In genomic region chr1:75487040-75487404, GRCm38 (mm10) we compare ENCODE assay signal across 8 mouse cellular contexts. TPM values are rescaled to one million over a fixed set of nuclear protein-coding genes. Genes with fewer than 3 reads are reported as not detected.
DNase-seq lines count a peak whose midpoint lies in the region; ATAC-seq and TF ChIP-seq lines count a peak whose summit lies in the region.

No protein-coding gene starts in this region.

- H3K9me3 ChIP-seq in heart, embryonic 12.5 days (replicated peaks): no peaks in the 10 kb centered on the region
- H3K9me3 ChIP-seq in CH12.LX (replicated peaks; ENCODE audit: low read length): no peaks in the 10 kb centered on the region
- no peaks in the 10 kb centered on the region for H3K9me3 ChIP-seq in forebrain, embryonic 13.5 days (replicated peaks)
- H3K9me3 ChIP-seq in liver, embryonic 15.5 days (replicated peaks): no peaks in the 10 kb centered on the region

- TF ChIP-seq RAD21 in CH12.LX (IDR thresholded peaks at IDR 0.05; ENCODE audit: low read depth, low read length): no peak

- peak overlapping the region; percentile 47; the same call in 1 of the 2 replicates for H3K9ac ChIP-seq in heart, embryonic 12.5 days
- H3K9ac ChIP-seq in CH12.LX (ENCODE audit: insufficient read depth, low read depth): no peak overlapping the region; the same call in none of the 2 replicates
- H3K9ac ChIP-seq in forebrain, embryonic 13.5 days: peak overlapping the region; percentile 60
- no peak overlapping the region; the same call in 1 of the 2 replicates for H3K9ac ChIP-seq in liver, embryonic 15.5 days

- in situ Hi-C loops in CH12.LX (cut with MboI; ENCODE audit: low pct_ligation_motif_present, low pct_unique_long_range_greater_than_20kb, low sequenced_read_pairs): no loop called here

- dilution Hi-C loops in CH12.LX (cut with MboI; ENCODE audit: extremely low pct_ligation_motif_present, extremely low pct_unique_long_range_greater_than_20kb, low sequenced_read_pairs): no loop called here

- H3K27me3 ChIP-seq in heart, embryonic 12.5 days (replicated peaks): peaks cover 75% of the 10 kb centered on the region
- peaks cover 62% of the 10 kb centered on the region for H3K27me3 ChIP-seq in CH12.LX (replicated peaks)
- H3K27me3 ChIP-seq in forebrain, embryonic 13.5 days: peaks cover 79% of the 10 kb centered on the region
- peaks cover 82% of the 10 kb centered on the region for H3K27me3 ChIP-seq in liver, embryonic 15.5 days

- peak overlapping the region; percentile 49 for H3K4me3 ChIP-seq in heart, embryonic 12.5 days
- H3K4me3 ChIP-seq in CH12.LX (replicated peaks in 1 of 3; ENCODE audit: low read depth in 2 of 3, low read length in 2 of 3, poor library complexity in 1 of 3): peak overlapping the region; percentile 37 to 72 (median 53)
- H3K4me3 ChIP-seq in forebrain, embryonic 13.5 days: peak overlapping the region; percentile 48
- peak overlapping the region; percentile 50 for H3K4me3 ChIP-seq in liver, embryonic 15.5 days (replicated peaks)

- no peak for TF ChIP-seq EP300 in CH12.LX (IDR thresholded peaks at IDR 0.05; ENCODE audit: low read length)

- DNase-seq in heart, adult 8-10 months (ENCODE audit: low spot score): no peak
- DNase-seq in CH12.LX (ENCODE audit: extremely low read depth): no peak
- DNase-seq in embryo, embryonic 9.5 days (ENCODE audit: extremely low spot score): no peak
- DNase-seq in T-cell, adult 2 months (ENCODE audit: low spot score): no peak
- no peak for DNase-seq in adrenal gland, adult (ENCODE audit: inconsistent age in 2 of 2, low spot score in 1 of 2)

- peak overlapping the region; percentile 78 for H3K4me2 ChIP-seq in heart, embryonic 12.5 days
- H3K4me2 ChIP-seq in CH12.LX (ENCODE audit: insufficient read depth, low read depth, poor library complexity, severe bottlenecking): peak overlapping the region; percentile 93
- H3K4me2 ChIP-seq in forebrain, embryonic 13.5 days: peak overlapping the region; percentile 88
- peak overlapping the region; percentile 65 for H3K4me2 ChIP-seq in liver, embryonic 15.5 days

- no peak for TF ChIP-seq CTCF in CH12.LX (conservative IDR thresholded peaks at IDR 0.05 in 1 of 2, IDR thresholded peaks at IDR 0.05 in 1 of 2; ENCODE audit: low read depth in 2 of 2, low read length in 2 of 2)

- ATAC-seq in heart, embryonic 12.5 days (ENCODE audit: insufficient number of reproducible peaks, low FRiP score): no peak
- peak; percentile 44; the same call in 1 of the 2 replicates for ATAC-seq in forebrain, embryonic 13.5 days
- no peak for ATAC-seq in liver, embryonic 15.5 days (ENCODE audit: insufficient read depth)

- H3K79me2 ChIP-seq in CH12.LX (replicated peaks; ENCODE audit: control insufficient read depth, extremely low read depth, insufficient read depth, poor library complexity, severe bottlenecking): no peaks in the 10 kb centered on the region

- H3K36me3 ChIP-seq in heart, embryonic 12.5 days: peaks cover 58% of the 10 kb centered on the region
- peaks cover 0 to 1% of the 10 kb centered on the region in 2 experiments for H3K36me3 ChIP-seq in CH12.LX (replicated peaks in 1 of 2; ENCODE audit: control insufficient read depth in 1 of 2, insufficient read depth in 1 of 2, low read length in 1 of 2)
- H3K36me3 ChIP-seq in forebrain, embryonic 13.5 days (ENCODE audit: poor library complexity, severe bottlenecking): peaks cover 46% of the 10 kb centered on the region
- H3K36me3 ChIP-seq in liver, embryonic 15.5 days (replicated peaks): 0 out of 2 replicates have a peak, but pooled peaks cover 3% of the 10 kb centered on the region

- peaks cover 17% of the 10 kb centered on the region for H3K4me1 ChIP-seq in heart, embryonic 12.5 days (replicated peaks)
- peaks cover 14 to 17% of the 10 kb centered on the region in 2 experiments for H3K4me1 ChIP-seq in CH12.LX (ENCODE audit: control insufficient read depth in 1 of 2, insufficient read depth in 2 of 2)
- H3K4me1 ChIP-seq in forebrain, embryonic 13.5 days: peaks cover 19% of the 10 kb centered on the region
- H3K4me1 ChIP-seq in liver, embryonic 15.5 days (replicated peaks): peaks cover 11% of the 10 kb centered on the region; the same call in 1 of the 2 replicates

- 7% methylated on average over 13 of the region's 13 CpGs for WGBS in heart, embryonic 12.5 days
- WGBS in forebrain, embryonic 13.5 days: under 1% methylated on average over 13 of the region's 13 CpGs
- 4% methylated on average over 13 of the region's 13 CpGs for WGBS in liver, embryonic 15.5 days (ENCODE audit: insufficient replicate concordance)

- no peak overlapping the region for H3K27ac ChIP-seq in heart, embryonic 12.5 days (ENCODE audit: poor library complexity, severe bottlenecking)
- H3K27ac ChIP-seq in CH12.LX (ENCODE audit: insufficient read depth, low read depth): no peak overlapping the region
- no peak overlapping the region for H3K27ac ChIP-seq in forebrain, embryonic 13.5 days
- H3K27ac ChIP-seq in liver, embryonic 15.5 days (replicated peaks): no peak overlapping the region

- no peak for TF ChIP-seq POLR2A in CH12.LX (IDR thresholded peaks at IDR 0.05; ENCODE audit: low read depth, low read length)

TF ChIP-seq in CH12.LX, 34 proteins besides CTCF, POLR2A, EP300 and RAD21:
- TF ChIP-seq IRF4 (IDR thresholded peaks at IDR 0.05; ENCODE audit: low read depth, low read length) (no peak), CHD2 (IDR thresholded peaks at IDR 0.05; ENCODE audit: low read length) (0 out of 2 replicates have a peak, but pooled peaks have one; percentile 30), UBTF (IDR thresholded peaks at IDR 0.05; ENCODE audit: low read depth, low read length) (0 out of 2 replicates have a peak, but pooled peaks have one; percentile 26)

RNA-seq across cellular contexts. Expression of gene Tmem198, which starts 7.7 kb away (rescaled TPM):
- 0.41 and 0.49 TPM in 2 replicates for polyA plus RNA-seq in heart, embryonic 12.5 days (2016; fragmentation: Nextera tagmentation; extraction: Ambion mirVana)
- under 1 TPM; 0.31 to 0.75 (median 0.42) TPM for total RNA-seq in heart, adult 8-10 months (2022)
- total RNA-seq in CH12.LX (2012; rRNA removed) (1.1 and 1.4 TPM in 2 replicates), CH12.LX (2014; rRNA removed) (0.51 and 0.81 TPM in 2 replicates)
- polyA plus RNA-seq in CH12.LX (2012; ENCODE audit: insufficient read length, low read depth): 0.80 and 0.90 TPM in 2 replicates
- polyA plus RNA-seq in forebrain, embryonic 13.5 days (2015; fragmentation: Nextera tagmentation; extraction: Ambion mirVana): 34.0 and 35.5 TPM in 2 replicates
- polyA plus RNA-seq in liver, embryonic 15.5 days (2015; fragmentation: Nextera tagmentation; extraction: Ambion mirVana): 0.06 and 0.15 TPM in 2 replicates

RNA-seq across cellular contexts. Expression of gene Chpf, which starts 7.9 kb away (rescaled TPM):
- polyA plus RNA-seq in heart, embryonic 12.5 days (2016; fragmentation: Nextera tagmentation; extraction: Ambion mirVana): 35.2 and 37.8 TPM in 2 replicates
- total RNA-seq in heart, adult 8-10 months (2022): 10 to 100 TPM; 22.4 to 23.9 (median 23.6) TPM
- total RNA-seq in CH12.LX (2012; rRNA removed): 30.4 and 32.6 TPM in 2 replicates
- total RNA-seq in CH12.LX (2014; rRNA removed): 14.6 and 14.8 TPM in 2 replicates
- 17.5 and 20.6 TPM in 2 replicates for polyA plus RNA-seq in CH12.LX (2012; ENCODE audit: insufficient read length, low read depth)
- 16.9 and 18.6 TPM in 2 replicates for polyA plus RNA-seq in forebrain, embryonic 13.5 days (2015; fragmentation: Nextera tagmentation; extraction: Ambion mirVana)
- polyA plus RNA-seq in liver, embryonic 15.5 days (2015; fragmentation: Nextera tagmentation; extraction: Ambion mirVana): 4.0 and 4.3 TPM in 2 replicates

RNA-seq across cellular contexts. Expression of gene Obsl1, which starts 19.2 kb away (rescaled TPM):
- polyA plus RNA-seq in heart, embryonic 12.5 days (2016; fragmentation: Nextera tagmentation; extraction: Ambion mirVana): 137 and 147 TPM in 2 replicates
- total RNA-seq in heart, adult 8-10 months (2022): 100 to 1,000 TPM; 108 to 133 (median 122) TPM
- 0.29 and 0.47 TPM in 2 replicates for total RNA-seq in CH12.LX (2012; rRNA removed)
- not detected in 2 replicates for total RNA-seq in CH12.LX (2014; rRNA removed)
- 0.84 and 1.2 TPM in 2 replicates for polyA plus RNA-seq in CH12.LX (2012; ENCODE audit: insufficient read length, low read depth)
- 15.5 and 17.2 TPM in 2 replicates for polyA plus RNA-seq in forebrain, embryonic 13.5 days (2015; fragmentation: Nextera tagmentation; extraction: Ambion mirVana)
- polyA plus RNA-seq in liver, embryonic 15.5 days (2015; fragmentation: Nextera tagmentation; extraction: Ambion mirVana): 7.3 and 9.4 TPM in 2 replicates

RNA-seq across cellular contexts. Expression of gene Inha, which starts 19.9 kb away (rescaled TPM):
- polyA plus RNA-seq in heart, embryonic 12.5 days (2016; fragmentation: Nextera tagmentation; extraction: Ambion mirVana): 7.5 and 9.2 TPM in 2 replicates
- 1 to 10 TPM; 2.8 to 4.6 (median 3.9) TPM for total RNA-seq in heart, adult 8-10 months (2022)
- total RNA-seq in CH12.LX (2012; rRNA removed): not detected in 2 replicates
- not detected in 2 replicates for total RNA-seq in CH12.LX (2014; rRNA removed)
- polyA plus RNA-seq in CH12.LX (2012; ENCODE audit: insufficient read length, low read depth): not detected in 2 replicates
- polyA plus RNA-seq in forebrain, embryonic 13.5 days (2015; fragmentation: Nextera tagmentation; extraction: Ambion mirVana): 5.8 and 8.0 TPM in 2 replicates
- polyA plus RNA-seq in liver, embryonic 15.5 days (2015; fragmentation: Nextera tagmentation; extraction: Ambion mirVana): 0.66 and 0.67 TPM in 2 replicates

RNA-seq across cellular contexts. Expression of gene Stk11ip, which starts 34.3 kb away (rescaled TPM):
- polyA plus RNA-seq in heart, embryonic 12.5 days (2016; fragmentation: Nextera tagmentation; extraction: Ambion mirVana): 20.5 and 20.9 TPM in 2 replicates
- 10 to 100 TPM in 3 of 4 experiments, 1 to 10 TPM in 1; 8.3 to 10.4 (median 10.3) TPM for total RNA-seq in heart, adult 8-10 months (2022)
- total RNA-seq in CH12.LX (2012; rRNA removed): 16.9 and 17.3 TPM in 2 replicates
- 11.6 and 16.0 TPM in 2 replicates for total RNA-seq in CH12.LX (2014; rRNA removed)
- polyA plus RNA-seq in CH12.LX (2012; ENCODE audit: insufficient read length, low read depth): 36.9 and 38.5 TPM in 2 replicates
- 16.3 and 19.4 TPM in 2 replicates for polyA plus RNA-seq in forebrain, embryonic 13.5 days (2015; fragmentation: Nextera tagmentation; extraction: Ambion mirVana)
- polyA plus RNA-seq in liver, embryonic 15.5 days (2015; fragmentation: Nextera tagmentation; extraction: Ambion mirVana): 5.1 and 6.6 TPM in 2 replicates

Comparison
In these comparisons a context has a peak if more than half of its experiments do, and no peak if none do; other contexts are left out.
1. H3K9ac ChIP-seq: peak in heart, embryonic 12.5 days (single experiment) and forebrain, embryonic 13.5 days (single experiment); none in CH12.LX (single experiment) and liver, embryonic 15.5 days (single experiment).
2. RNA of gene Tmem198, which starts 7.7 kb away (polyA plus RNA-seq): 34.0 to 35.5 TPM in forebrain, embryonic 13.5 days; 0.80 to 0.90 TPM in CH12.LX, 0.41 to 0.49 TPM in heart, embryonic 12.5 days and 0.06 to 0.15 TPM in liver, embryonic 15.5 days; every median in the first group is over 10 times any median in the second.
3. Peak in every context shown above with its lines, with median percentiles within 50 percentile points of each other: H3K4me2 ChIP-seq and H3K4me3 ChIP-seq.